Mouse (Mus musculus) right cerebral cortex, postnatal 36 days (tissue): Measurements from ENCODE around the gene Tmub2.

Experiments used
- DNase-seq, 2 experiments: peaks; one replicate each; pipeline ENCODE4 v3.0.0; 2022; ENCODE audit warnings: low spot score in 2 of 2, mixed read lengths in 1 of 2

Tmub2 gene

DNA sequence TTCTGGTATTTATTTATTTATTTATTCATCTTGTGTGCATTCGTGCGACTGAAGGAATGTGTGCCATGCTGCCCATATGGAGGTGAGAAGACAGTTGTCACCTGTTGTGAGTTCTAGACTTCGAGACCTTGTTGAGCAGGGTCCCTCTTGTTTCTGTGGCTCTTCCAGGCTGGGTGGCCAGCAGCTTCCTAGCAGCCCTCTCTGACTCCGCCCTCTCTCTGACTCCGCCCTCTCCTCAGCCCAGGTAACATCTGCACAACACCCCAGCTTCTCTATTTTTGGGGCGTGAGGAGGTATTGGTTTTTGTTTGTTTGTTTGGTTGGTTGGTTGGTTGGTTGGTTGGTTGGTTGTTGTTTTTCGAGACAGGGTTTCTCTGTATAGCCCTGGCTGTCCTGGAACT lies 43.1 kb downstream of the Tmub2 start:
- DNase-seq: no peak

DNA sequence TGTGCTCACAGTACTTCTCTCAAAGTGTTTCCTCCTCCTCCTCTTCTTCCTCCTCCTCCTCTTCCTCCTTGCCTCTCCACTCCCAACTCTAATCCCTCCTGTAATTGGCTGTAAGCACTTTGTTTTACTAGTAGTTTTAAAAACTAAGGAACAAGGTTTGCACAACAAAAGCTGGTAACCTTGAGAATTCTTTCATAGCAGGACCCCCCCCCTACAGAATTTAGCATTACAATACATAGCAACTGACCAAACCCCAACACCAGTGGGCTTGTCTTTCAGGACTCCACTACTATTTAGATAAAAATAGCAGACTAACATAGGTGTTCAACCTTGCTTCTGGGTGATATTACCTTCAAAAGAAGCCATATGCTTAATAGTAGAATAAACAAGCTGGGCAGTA lies 44.8 kb downstream of the Tmub2 start:
- DNase-seq: no peak

DNA sequence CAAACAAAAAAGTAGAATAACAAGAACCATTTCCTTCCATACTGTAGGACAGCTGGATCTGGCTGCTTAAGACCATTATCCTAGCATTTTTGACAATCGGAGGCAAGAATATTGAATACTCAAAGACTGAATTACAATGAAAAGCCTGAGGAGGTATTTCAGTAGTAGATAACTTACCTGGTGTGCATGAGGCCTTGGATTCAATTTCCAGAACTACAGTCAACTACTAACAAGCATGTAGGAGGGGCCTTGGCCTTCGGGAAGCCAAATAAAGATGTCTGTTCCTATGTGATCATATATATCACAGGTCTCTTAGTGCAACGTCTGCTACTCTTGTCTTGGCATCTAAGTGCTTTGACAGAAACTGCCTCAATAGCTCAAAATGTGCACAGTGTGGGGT lies 45.3 kb downstream of the Tmub2 start:
- no peak for DNase-seq

DNA sequence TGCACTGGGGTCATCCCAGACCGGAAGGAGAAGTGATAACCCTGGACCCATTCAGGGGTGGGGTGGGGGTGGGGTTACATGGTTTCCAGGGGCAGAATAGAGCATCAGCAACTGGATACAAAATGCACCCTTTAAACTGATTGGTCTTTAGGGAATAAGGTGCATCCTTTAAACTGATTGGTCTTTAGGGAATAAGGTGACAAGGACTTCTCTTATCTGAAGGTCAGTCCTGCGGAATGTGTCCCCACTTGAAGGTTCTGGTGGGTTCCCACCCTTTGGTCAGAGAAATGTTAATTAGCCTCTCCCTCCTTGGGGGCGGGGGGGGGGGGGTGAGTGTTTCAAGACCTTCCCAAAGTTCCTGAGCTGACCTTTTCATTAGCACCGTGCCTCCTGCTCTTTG lies 47.1 kb downstream of the Tmub2 start:
- no peak for DNase-seq

DNA sequence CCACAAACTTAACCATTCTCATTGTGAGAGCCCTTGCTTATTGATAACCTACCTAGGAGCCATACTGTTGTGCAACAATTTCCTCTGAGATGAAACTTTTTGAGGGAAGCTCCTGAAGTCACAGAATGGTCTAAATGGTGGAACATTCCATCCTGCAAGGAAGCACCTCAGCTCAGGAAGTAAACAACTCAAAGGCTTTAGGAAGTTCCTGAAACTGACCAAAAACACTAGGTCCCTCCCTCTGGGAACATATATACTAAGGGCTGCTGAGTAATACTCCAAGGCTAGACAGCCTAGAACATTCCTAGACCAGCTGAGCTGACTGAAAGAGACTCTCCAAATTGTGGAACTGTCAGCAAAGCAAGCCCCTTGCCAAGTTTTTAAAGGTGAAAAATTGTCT lies 48.3 kb downstream of the Tmub2 start:
- DNase-seq: no peak

DNA sequence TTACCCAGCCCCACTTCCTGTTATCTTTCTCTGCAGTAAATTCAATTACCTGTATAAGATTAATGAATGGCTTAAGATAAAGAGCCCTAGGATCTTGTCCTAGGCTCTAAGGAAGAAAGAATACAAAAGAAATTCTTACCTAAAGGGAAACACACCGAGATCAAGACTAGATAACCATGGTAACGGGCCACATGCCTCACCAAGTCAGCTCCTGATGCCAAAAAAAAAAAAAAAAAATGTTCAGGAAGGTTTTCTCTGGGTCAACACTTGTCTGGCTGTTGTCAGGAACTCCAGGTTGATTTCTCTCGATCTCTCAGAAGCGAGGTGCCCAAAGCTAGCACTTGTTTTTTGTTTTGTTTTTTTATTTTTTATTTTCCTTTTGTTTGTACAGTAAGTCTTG lies 49.3 kb downstream of the Tmub2 start:
- no peak for DNase-seq

DNA sequence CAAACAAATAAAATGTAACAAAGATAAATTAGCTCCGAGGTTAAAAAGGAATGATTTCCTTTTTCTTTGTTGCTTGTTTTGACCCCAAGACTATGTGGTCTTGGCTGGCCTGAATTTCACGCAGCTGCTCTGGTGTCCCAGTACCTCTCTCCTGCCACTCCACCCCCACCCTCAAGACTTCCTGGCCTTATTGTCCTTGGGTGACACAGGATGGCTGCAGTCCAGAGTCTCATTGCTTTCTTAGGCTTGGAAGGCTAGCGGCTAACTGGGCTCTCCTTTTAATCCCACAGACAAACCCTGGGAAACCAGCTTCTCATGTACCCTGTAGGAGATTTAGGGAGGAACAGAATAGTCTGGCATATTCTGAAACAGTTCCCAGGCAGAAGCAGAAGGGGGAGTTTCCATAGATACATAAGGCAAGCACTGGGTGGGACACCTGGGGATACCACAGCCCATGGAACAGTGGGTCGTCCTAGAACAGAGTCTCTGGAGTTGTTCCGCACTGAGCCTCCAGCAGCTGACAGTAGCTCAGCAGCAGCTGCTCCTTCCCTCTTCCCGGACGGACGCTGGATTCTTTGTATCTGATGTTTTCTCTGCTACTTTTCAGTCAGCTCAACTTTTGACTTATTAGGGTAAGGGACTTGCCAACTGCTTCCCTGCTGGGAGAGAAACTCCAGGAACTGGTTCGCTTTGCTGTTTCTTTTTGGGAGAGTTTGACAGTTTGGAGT lies 50.4 kb downstream of the Tmub2 start:
- DNase-seq: no peak

DNA sequence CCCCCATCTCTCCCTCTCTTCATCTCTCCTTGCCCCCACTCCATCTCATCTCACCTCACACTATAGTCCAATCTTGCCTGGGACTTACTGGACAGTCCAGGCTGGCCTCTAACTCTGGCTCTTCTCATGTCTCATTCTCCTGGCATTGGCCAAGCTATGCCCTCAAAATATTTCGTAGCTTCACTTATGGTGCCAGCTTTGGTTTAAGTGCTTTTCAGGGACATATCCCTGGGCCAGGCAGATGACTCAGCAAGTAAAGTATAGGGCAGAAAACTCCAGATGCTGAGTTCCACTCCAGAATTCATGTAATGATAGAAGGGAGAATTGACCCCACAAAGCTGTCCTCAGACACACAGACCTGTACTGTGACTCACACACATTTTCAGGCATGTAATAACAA lies 51.5 kb downstream of the Tmub2 start:
- no peak for DNase-seq

DNA sequence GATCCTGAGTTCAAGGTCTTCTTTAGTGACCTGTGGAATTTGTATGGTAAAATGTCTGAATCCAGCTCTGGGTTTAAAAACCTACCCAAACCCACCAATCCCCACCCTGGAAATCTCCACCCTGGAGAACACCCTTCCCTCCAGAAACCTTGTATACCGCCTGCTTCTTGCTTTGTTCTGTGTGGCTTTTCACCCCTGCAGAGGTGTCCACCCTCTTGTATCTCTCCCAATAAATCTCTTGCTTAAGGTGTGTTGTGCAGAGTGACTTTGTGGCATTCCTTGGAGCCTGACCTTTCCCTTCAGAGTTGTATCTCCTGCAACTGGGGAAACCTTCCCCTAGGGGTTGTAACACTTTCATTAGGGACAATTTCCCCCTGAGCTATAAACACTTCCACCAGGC lies 53.2 kb downstream of the Tmub2 start:
- DNase-seq: no peak

DNA sequence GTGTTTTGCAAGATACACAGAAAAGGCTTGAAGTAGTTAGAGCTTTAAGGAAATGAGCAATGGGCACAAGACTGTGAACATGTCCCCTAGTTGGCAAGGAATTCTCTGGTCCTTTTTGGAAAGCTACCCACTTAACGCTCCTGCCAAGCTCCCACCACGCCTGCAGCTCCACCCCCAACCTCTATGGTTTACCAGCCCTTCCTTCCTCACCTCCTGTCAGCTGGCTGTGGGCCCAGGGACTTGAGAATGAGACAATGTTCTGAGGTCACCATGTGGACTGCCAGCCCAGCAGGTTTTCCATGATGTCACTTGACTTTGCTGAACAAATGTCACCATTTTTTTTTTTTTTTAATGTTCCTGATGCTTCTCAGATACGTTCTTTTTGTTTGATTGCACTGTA lies 53.8 kb downstream of the Tmub2 start:
- peak; percentile 43 to 58 for DNase-seq
